In genomic region chr11:87577601-87578248, GRCm38 (mm10) we compare ENCODE assay signal across 8 mouse cellular contexts. TPM values are rescaled to one million over a fixed set of nuclear protein-coding genes. Genes with fewer than 3 reads are reported as not detected.
DNase-seq lines count a peak whose midpoint lies in the region; ATAC-seq and TF ChIP-seq lines count a peak whose summit lies in the region.

No protein-coding gene starts in this region.

- 0 out of 2 replicates have a peak overlapping the region, but pooled peaks have one; percentile 20 for H3K9ac ChIP-seq in ES-Bruce4 (ENCODE audit: low read depth, poor library complexity, severe bottlenecking)
- H3K9ac ChIP-seq in heart, postnatal 0 days (replicated peaks; ENCODE audit: low read depth, low read length): peak overlapping the region; percentile 63; the same call in 1 of the 2 replicates
- peak overlapping the region; percentile 63 for H3K9ac ChIP-seq in limb, embryonic 13.5 days
- H3K9ac ChIP-seq in stomach, embryonic 16.5 days (ENCODE audit: low read length): peak overlapping the region; percentile 64; the same call in 1 of the 2 replicates

- no peak for TF ChIP-seq POLR2A in ES-Bruce4 (IDR thresholded peaks at IDR 0.05; ENCODE audit: insufficient read depth, low read length)

- no peak overlapping the region for H3K27ac ChIP-seq in ES-Bruce4 (ENCODE audit: insufficient read depth, low read length)
- H3K27ac ChIP-seq in heart, postnatal 0 days (ENCODE audit: low read depth): peak overlapping the region; percentile 84
- H3K27ac ChIP-seq in limb, embryonic 13.5 days: no peak overlapping the region
- H3K27ac ChIP-seq in stomach, embryonic 16.5 days (ENCODE audit: low read length): no peak overlapping the region

- no peaks in the 10 kb centered on the region for H3K36me3 ChIP-seq in ES-Bruce4 (ENCODE audit: control insufficient read depth, insufficient read depth, low read length, poor library complexity, severe bottlenecking)
- no peaks in the 10 kb centered on the region for H3K36me3 ChIP-seq in heart, postnatal 0 days (replicated peaks; ENCODE audit: control insufficient read depth, insufficient read depth, low read length)
- no peaks in the 10 kb centered on the region for H3K36me3 ChIP-seq in limb, embryonic 13.5 days
- H3K36me3 ChIP-seq in stomach, embryonic 16.5 days (ENCODE audit: control insufficient read depth, insufficient read depth, low read length): no peaks in the 10 kb centered on the region

- TF ChIP-seq EP300 in ES-Bruce4 (IDR thresholded peaks at IDR 0.05; ENCODE audit: insufficient read depth, low read depth, low read length): no peak
- TF ChIP-seq EP300 in heart, postnatal 0 days (IDR thresholded peaks at IDR 0.05; ENCODE audit: low read depth): no peak

- TF ChIP-seq CTCF in ES-Bruce4 (IDR thresholded peaks at IDR 0.05; ENCODE audit: low read depth, low read length): no peak
- TF ChIP-seq CTCF in heart, postnatal 0 days (IDR thresholded peaks at IDR 0.05; ENCODE audit: low read depth): no peak

- peak; percentile 72 for DNase-seq in cerebellum, adult 9-10 months
- DNase-seq in cerebellum, adult 11-12 months: no peak
- DNase-seq in heart, postnatal 0 days (ENCODE audit: low spot score): no peak
- no peak for DNase-seq in left cerebral cortex, postnatal 4 days
- no peak for DNase-seq in adrenal gland, postnatal 25 days

- H3K4me3 ChIP-seq in ES-Bruce4 (ENCODE audit: low read depth, low read length): peak overlapping the region; percentile 65; the same call in 1 of the 2 replicates
- peak overlapping the region; percentile 52 for H3K4me3 ChIP-seq in heart, postnatal 0 days (ENCODE audit: low read depth, low read length)
- peak overlapping the region; percentile 62 for H3K4me3 ChIP-seq in limb, embryonic 13.5 days
- peak overlapping the region; percentile 56 for H3K4me3 ChIP-seq in stomach, embryonic 16.5 days (replicated peaks; ENCODE audit: low read length)

- H3K9me3 ChIP-seq in ES-Bruce4 (replicated peaks; ENCODE audit: control insufficient read depth, insufficient read depth, low read length, poor library complexity, severe bottlenecking): no peaks in the 10 kb centered on the region
- no peaks in the 10 kb centered on the region for H3K9me3 ChIP-seq in heart, postnatal 0 days (replicated peaks; ENCODE audit: control insufficient read depth, low read length)
- H3K9me3 ChIP-seq in limb, embryonic 13.5 days: no peaks in the 10 kb centered on the region
- H3K9me3 ChIP-seq in stomach, embryonic 16.5 days (replicated peaks; ENCODE audit: control insufficient read depth, low read length): no peaks in the 10 kb centered on the region

- WGBS in heart, postnatal 0 days: 36% methylated on average over 6 of the region's 6 CpGs
- 21% methylated on average over 6 of the region's 6 CpGs for WGBS in limb, embryonic 13.5 days
- WGBS in stomach, embryonic 16.5 days: 27% methylated on average over 6 of the region's 6 CpGs

- H3K4me1 ChIP-seq in ES-Bruce4 (ENCODE audit: control insufficient read depth, insufficient read depth, low read length): peaks cover 6% of the 10 kb centered on the region
- peaks cover 22% of the 10 kb centered on the region for H3K4me1 ChIP-seq in heart, postnatal 0 days (ENCODE audit: control insufficient read depth, insufficient read depth)
- peaks cover 15% of the 10 kb centered on the region for H3K4me1 ChIP-seq in limb, embryonic 13.5 days
- peaks cover 5% of the 10 kb centered on the region; the same call in 1 of the 2 replicates for H3K4me1 ChIP-seq in stomach, embryonic 16.5 days (ENCODE audit: control insufficient read depth, insufficient read depth, low read length)

- peak overlapping the region; percentile 74 for H3K4me2 ChIP-seq in heart, postnatal 0 days (ENCODE audit: low read depth, low read length)
- H3K4me2 ChIP-seq in limb, embryonic 13.5 days (replicated peaks): peak overlapping the region; percentile 93
- H3K4me2 ChIP-seq in stomach, embryonic 16.5 days (ENCODE audit: low read depth, low read length): peak overlapping the region; percentile 83

- intact Hi-C loops in left cerebral cortex, postnatal 4 days (cut with DNase I): no loop called here

- no peaks in the 10 kb centered on the region for H3K27me3 ChIP-seq in ES-Bruce4 (ENCODE audit: control insufficient read depth, insufficient read depth, low read length, poor library complexity, severe bottlenecking)
- no peaks in the 10 kb centered on the region for H3K27me3 ChIP-seq in heart, postnatal 0 days (ENCODE audit: control insufficient read depth, insufficient read depth, low read length)
- peaks cover 13% of the 10 kb centered on the region for H3K27me3 ChIP-seq in limb, embryonic 13.5 days
- no peaks in the 10 kb centered on the region for H3K27me3 ChIP-seq in stomach, embryonic 16.5 days (ENCODE audit: control insufficient read depth, insufficient read depth, low read length)

- ATAC-seq in heart, postnatal 0 days (ENCODE audit: insufficient read depth, low read depth): no peak
- ATAC-seq in limb, embryonic 13.5 days (ENCODE audit: low FRiP score, low read depth): no peak
- no peak for ATAC-seq in stomach, embryonic 16.5 days (ENCODE audit: insufficient read depth, low FRiP score)

RNA-seq across cellular contexts. Expression of gene Sept4, which starts 9.0 kb away (rescaled TPM):
- 68.5 and 78.6 TPM in 2 replicates for polyA plus RNA-seq in ES-Bruce4 (2011; ENCODE audit: insufficient read depth, insufficient read length, low read depth, missing spikeins)
- total RNA-seq in heart, postnatal 0 days (2014; rRNA removed; ENCODE audit: low replicate concordance): 13.9 and 20.6 TPM in 2 replicates
- polyA plus RNA-seq in heart, postnatal 0 days (2015; fragmentation: Nextera tagmentation; extraction: Ambion mirVana): 47.8 and 49.1 TPM in 2 replicates
- polyA plus RNA-seq in limb, embryonic 13.5 days (2015; fragmentation: Nextera tagmentation; extraction: Ambion mirVana): 21.2 and 23.3 TPM in 2 replicates
- polyA plus RNA-seq in stomach, embryonic 16.5 days (2015; fragmentation: Nextera tagmentation; extraction: Ambion mirVana): 25.1 and 26.7 TPM in 2 replicates
- total RNA-seq in left cerebral cortex, postnatal 4 days (2021): 10 to 100 TPM; 26.2 to 32.6 TPM
- total RNA-seq in adrenal gland, postnatal 25 days (2021): 24.3 and 38.6 TPM in 2 replicates

RNA-seq across cellular contexts. Expression of gene Gm11492, which starts 11.3 kb away (rescaled TPM):
- 0.46 TPM in 1 of 2 replicates, not detected in the other for polyA plus RNA-seq in ES-Bruce4 (2011; ENCODE audit: insufficient read depth, insufficient read length, low read depth, missing spikeins)
- not detected in 2 replicates for total RNA-seq in heart, postnatal 0 days (2014; rRNA removed; ENCODE audit: low replicate concordance)
- not detected in 2 replicates for polyA plus RNA-seq in heart, postnatal 0 days (2015; fragmentation: Nextera tagmentation; extraction: Ambion mirVana)
- not detected in 2 replicates for polyA plus RNA-seq in limb, embryonic 13.5 days (2015; fragmentation: Nextera tagmentation; extraction: Ambion mirVana)
- polyA plus RNA-seq in stomach, embryonic 16.5 days (2015; fragmentation: Nextera tagmentation; extraction: Ambion mirVana): not detected in 2 replicates
- total RNA-seq in left cerebral cortex, postnatal 4 days (2021): not detected
- total RNA-seq in adrenal gland, postnatal 25 days (2021): not detected in 2 replicates

RNA-seq across cellular contexts. Expression of gene Mtmr4, which starts 14.2 kb away (rescaled TPM):
- polyA plus RNA-seq in ES-Bruce4 (2011; ENCODE audit: insufficient read depth, insufficient read length, low read depth, missing spikeins): 47.7 and 50.4 TPM in 2 replicates
- total RNA-seq in heart, postnatal 0 days (2014; rRNA removed; ENCODE audit: low replicate concordance): 12.4 and 17.3 TPM in 2 replicates
- 6.0 and 7.0 TPM in 2 replicates for polyA plus RNA-seq in heart, postnatal 0 days (2015; fragmentation: Nextera tagmentation; extraction: Ambion mirVana)
- polyA plus RNA-seq in limb, embryonic 13.5 days (2015; fragmentation: Nextera tagmentation; extraction: Ambion mirVana): 31.1 and 38.9 TPM in 2 replicates
- 27.0 and 28.6 TPM in 2 replicates for polyA plus RNA-seq in stomach, embryonic 16.5 days (2015; fragmentation: Nextera tagmentation; extraction: Ambion mirVana)
- total RNA-seq in left cerebral cortex, postnatal 4 days (2021): 100 to 1,000 TPM in 1 of 2 experiments, 10 to 100 TPM in 1; 95.6 to 101 TPM
- total RNA-seq in adrenal gland, postnatal 25 days (2021): 25.3 and 33.2 TPM in 2 replicates

RNA-seq across cellular contexts. Expression of gene Hsf5, which starts 39.2 kb away (rescaled TPM):
- 1.5 and 1.6 TPM in 2 replicates for polyA plus RNA-seq in ES-Bruce4 (2011; ENCODE audit: insufficient read depth, insufficient read length, low read depth, missing spikeins)
- not detected in 2 replicates for total RNA-seq in heart, postnatal 0 days (2014; rRNA removed; ENCODE audit: low replicate concordance)
- 0.03 TPM in 1 of 2 replicates, not detected in the other for polyA plus RNA-seq in heart, postnatal 0 days (2015; fragmentation: Nextera tagmentation; extraction: Ambion mirVana)
- polyA plus RNA-seq in limb, embryonic 13.5 days (2015; fragmentation: Nextera tagmentation; extraction: Ambion mirVana): 0.29 and 0.42 TPM in 2 replicates
- 0.10 and 0.14 TPM in 2 replicates for polyA plus RNA-seq in stomach, embryonic 16.5 days (2015; fragmentation: Nextera tagmentation; extraction: Ambion mirVana)
- under 1 TPM; 0.54 to 0.82 TPM for total RNA-seq in left cerebral cortex, postnatal 4 days (2021)
- total RNA-seq in adrenal gland, postnatal 25 days (2021): 0.09 and 0.24 TPM in 2 replicates
